Mouse (Mus musculus) cortical plate, adult 2 months (tissue): ENCODE results near the gene Lamtor4.

ENCODE experiments used
- CTCF ChIP-seq: fragments of 200-500 bp; IDR thresholded peaks from 2 replicates; pipeline ENCODE4 v1.5.1; 2011; ENCODE audit warnings: mild to moderate bottlenecking, control low read depth, low read length; ENCODE audit not compliant: insufficient read depth; ENCODE audit errors: extremely low read depth
- POLR2A ChIP-seq: fragments of 200-500 bp; IDR thresholded peaks from 2 replicates; pipeline ENCODE4 v1.6.1; 2011; ENCODE audit warnings: mild to moderate bottlenecking, low read length, control low read depth; ENCODE audit not compliant: insufficient read depth; ENCODE audit errors: extremely low read depth

GRCm38 (mm10) chr5:138264207-138264578 is 8.9 kb downstream of the Lamtor4 start:
- TF ChIP-seq CTCF: no peak
- TF ChIP-seq POLR2A: no peak
